ENCODE assay signal across 21 mouse cellular contexts in genomic region chr5:14526038-14526437, GRCm38 (mm10). TPM values are rescaled to one million over a fixed set of nuclear protein-coding genes. Genes with fewer than 3 reads are reported as not detected.
A peak's percentile ranks its signal among the peaks of the same experiment; 100 is the strongest.
DNase-seq lines count a peak whose midpoint lies in the region; ATAC-seq and TF ChIP-seq lines count a peak whose summit lies in the region.
"Had no signal": no experiment of that assay in that cellular context is flagged by ENCODE, and none has a peak within 500 bp of the region (broad histone marks: within the 10 kb centered on the region; RNA-seq: fewer than 3 reads in every experiment).

No protein-coding gene starts in this region.

- DNase-seq in cerebellum, adult 11 months = peak; percentile 54
- no peak for DNase-seq in cerebellum, postnatal 4 days (ENCODE audit: low spot score in 2 of 2)
- peak; percentile 31 for DNase-seq in hindbrain, postnatal 0 days (ENCODE audit: low spot score)
- no peak for DNase-seq in hindbrain, embryonic 10.5 days (ENCODE audit: low spot score)
- peak; percentile 21 for DNase-seq in lung, postnatal 36 days
- no peak for DNase-seq in lung, postnatal 4 days
- peak; percentile 66 to 84 for DNase-seq in cerebellum, postnatal 25 days
- DNase-seq in gastrocnemius, adult 2 months = no peak
- DNase-seq: gastrocnemius, postnatal 14 days; layer of hippocampus, adult 9-11 months; liver, embryonic 13.5 days had no signal

- TF ChIP-seq CTCF in hindbrain, postnatal 0 days (IDR thresholded peaks at IDR 0.05; ENCODE audit: low read depth) = no peak
- no peak for TF ChIP-seq CTCF in gastrocnemius, adult 2 months (IDR thresholded peaks at IDR 0.05)

- no peak overlapping the region for H3K9ac ChIP-seq in hindbrain, postnatal 0 days (replicated peaks; ENCODE audit: low read length)
- H3K9ac ChIP-seq: embryonic facial prominence, embryonic 13.5 days; hindbrain, embryonic 12.5 days; limb, embryonic 12.5 days; liver, embryonic 13.5 days; midbrain, embryonic 12.5 days had no signal

- no peak for ATAC-seq in hindbrain, postnatal 0 days
- ATAC-seq: CD4-positive, CD25-positive, alpha-beta regulatory T cell, adult 4 months had no signal

- peaks cover 10% of the 10 kb centered on the region for H3K36me3 ChIP-seq in hindbrain, postnatal 0 days (ENCODE audit: insufficient read depth, low read length)
- H3K36me3 ChIP-seq in hindbrain, embryonic 10.5 days = peaks cover 7% of the 10 kb centered on the region
- H3K36me3 ChIP-seq: embryonic facial prominence, embryonic 13.5 days; G1E; limb, embryonic 12.5 days; liver, embryonic 13.5 days had no signal

- no peak overlapping the region for H3K4me3 ChIP-seq in hindbrain, postnatal 0 days (ENCODE audit: low read length)
- no peak overlapping the region for H3K4me3 ChIP-seq in hindbrain, embryonic 10.5 days
- H3K4me3 ChIP-seq in gastrocnemius, adult 2 months = no peak overlapping the region
- H3K4me3 ChIP-seq: embryonic facial prominence, embryonic 13.5 days; hindbrain, embryonic 12.5 days; limb, embryonic 12.5 days; liver, embryonic 13.5 days; midbrain, embryonic 12.5 days had no signal

- H3K27ac ChIP-seq in hindbrain, postnatal 0 days = no peak overlapping the region
- no peak overlapping the region for H3K27ac ChIP-seq in hindbrain, embryonic 10.5 days
- no peak overlapping the region for H3K27ac ChIP-seq in gastrocnemius, adult 2 months
- H3K27ac ChIP-seq: embryonic facial prominence, embryonic 13.5 days; hindbrain, embryonic 12.5 days; limb, embryonic 12.5 days; liver, embryonic 13.5 days; macrophage; midbrain, embryonic 12.5 days had no signal

- no peaks in the 10 kb centered on the region for H3K4me1 ChIP-seq in hindbrain, postnatal 0 days (ENCODE audit: insufficient read depth, low read length)
- H3K4me1 ChIP-seq in hindbrain, embryonic 10.5 days (replicated peaks) = no peaks in the 10 kb centered on the region
- H3K4me1 ChIP-seq: embryonic facial prominence, embryonic 13.5 days; hindbrain, embryonic 12.5 days; limb, embryonic 12.5 days; liver, embryonic 13.5 days; midbrain, embryonic 12.5 days had no signal

- intact Hi-C loops in gastrocnemius, adult 2 months (cut with DNase I) = no loop called here

- no peaks in the 10 kb centered on the region for H3K27me3 ChIP-seq in hindbrain, postnatal 0 days (ENCODE audit: insufficient read depth, low read length)
- H3K27me3 ChIP-seq in hindbrain, embryonic 10.5 days (ENCODE audit: insufficient read depth, poor library complexity, severe bottlenecking) = no peaks in the 10 kb centered on the region
- H3K27me3 ChIP-seq: embryonic facial prominence, embryonic 13.5 days; hindbrain, embryonic 12.5 days; limb, embryonic 12.5 days; liver, embryonic 13.5 days; midbrain, embryonic 12.5 days had no signal

- no peaks in the 10 kb centered on the region for H3K9me3 ChIP-seq in hindbrain, postnatal 0 days (ENCODE audit: low read length)
- no peaks in the 10 kb centered on the region for H3K9me3 ChIP-seq in hindbrain, embryonic 10.5 days
- H3K9me3 ChIP-seq: embryonic facial prominence, embryonic 13.5 days; G1E; hindbrain, embryonic 12.5 days; limb, embryonic 12.5 days; liver, embryonic 13.5 days; midbrain, embryonic 12.5 days had no signal

- no peak overlapping the region for H3K4me2 ChIP-seq in hindbrain, postnatal 0 days (ENCODE audit: low read depth, low read length)
- H3K4me2 ChIP-seq: embryonic facial prominence, embryonic 13.5 days; heart, embryonic 11.5 days; hindbrain, embryonic 12.5 days; limb, embryonic 12.5 days; liver, embryonic 13.5 days; midbrain, embryonic 12.5 days had no signal

RNA-seq across cellular contexts. Expression of gene Pclo, which starts 11.3 kb away (rescaled TPM):
- 37.5 and 41.7 TPM in 2 replicates for total RNA-seq in hindbrain, postnatal 0 days (2014; rRNA removed)
- polyA plus RNA-seq in hindbrain, postnatal 0 days (2015; fragmentation: Nextera tagmentation; extraction: Ambion mirVana) = 10.2 and 10.9 TPM in 2 replicates
- 0.92 and 1.8 TPM in 2 replicates for polyA plus RNA-seq in hindbrain, embryonic 10.5 days (2016; fragmentation: Nextera tagmentation; extraction: Ambion mirVana)
- under 1 TPM; 0.20 to 0.25 TPM for total RNA-seq in gastrocnemius, adult 2 months (2021)
- total RNA-seq: common myeloid progenitor, adult 5-6 weeks; neutrophil, adult 5-6 weeks had no signal
- polyA plus RNA-seq: CD4-positive, CD25-positive, alpha-beta regulatory T cell, adult 4 months; G1E; macrophage had no signal

Comparison
In these comparisons a context has a peak if more than half of its experiments do, and no peak if none do; other contexts are left out.
1. DNase-seq: peak in cerebellum, adult 11 months (single experiment), hindbrain, postnatal 0 days (single experiment), lung, postnatal 36 days (single experiment) and cerebellum, postnatal 25 days (2 of 2); none in cerebellum, postnatal 4 days (0 of 2), hindbrain, embryonic 10.5 days (single experiment), lung, postnatal 4 days (0 of 2) and gastrocnemius, adult 2 months (single experiment).
2. RNA of gene Pclo, which starts 11.3 kb away (total RNA-seq): 37.5 to 41.7 TPM in hindbrain, postnatal 0 days; 0.20 to 0.25 TPM in gastrocnemius, adult 2 months; every median in the first group is over 10 times any median in the second.